8 mouse cellular contexts compared by ENCODE assay signal in genomic region chr7:112918279-112918991, GRCm38 (mm10). TPM values are rescaled to one million over a fixed set of nuclear protein-coding genes. Genes with fewer than 3 reads are reported as not detected.
DNase-seq lines count a peak whose midpoint lies in the region; ATAC-seq and TF ChIP-seq lines count a peak whose summit lies in the region.

No protein-coding gene starts in this region.

- H3K9me3 ChIP-seq in hindbrain, embryonic 16.5 days (ENCODE audit: control insufficient read depth, low read length), result no peaks in the 10 kb centered on the region
- no peaks in the 10 kb centered on the region for H3K9me3 ChIP-seq in lung, postnatal 0 days (ENCODE audit: low read length)

- H3K4me3 ChIP-seq in hindbrain, embryonic 16.5 days (ENCODE audit: low read length), result 0 out of 2 replicates have a peak overlapping the region, but pooled peaks have one; percentile 9
- no peak overlapping the region for H3K4me3 ChIP-seq in lung, postnatal 0 days (ENCODE audit: low read depth, low read length)

- WGBS in hindbrain, embryonic 16.5 days, result 38% methylated on average over 22 of the region's 22 CpGs
- 52% methylated on average over 22 of the region's 22 CpGs for WGBS in lung, postnatal 0 days

- TF ChIP-seq EP300 in lung, postnatal 0 days (IDR thresholded peaks at IDR 0.05), result no peak

- TF ChIP-seq CTCF in lung, postnatal 0 days (IDR thresholded peaks at IDR 0.05), result no peak

- peaks cover 11% of the 10 kb centered on the region for H3K4me1 ChIP-seq in hindbrain, embryonic 16.5 days (ENCODE audit: control insufficient read depth, insufficient read depth, low read depth, low read length)
- peaks cover 3% of the 10 kb centered on the region; the same call in 1 of the 2 replicates for H3K4me1 ChIP-seq in lung, postnatal 0 days (ENCODE audit: insufficient read depth, low read depth, low read length)

- H3K9ac ChIP-seq in hindbrain, embryonic 16.5 days (ENCODE audit: low read depth, low read length), result peak overlapping the region; percentile 48
- no peak overlapping the region for H3K9ac ChIP-seq in lung, postnatal 0 days (replicated peaks; ENCODE audit: low read depth)

- no peak overlapping the region for H3K27ac ChIP-seq in hindbrain, embryonic 16.5 days (ENCODE audit: low read depth, low read length)
- no peak overlapping the region for H3K27ac ChIP-seq in lung, postnatal 0 days (ENCODE audit: low read length)

- no peaks in the 10 kb centered on the region for H3K36me3 ChIP-seq in hindbrain, embryonic 16.5 days (ENCODE audit: control insufficient read depth, insufficient read depth, low read length)
- H3K36me3 ChIP-seq in lung, postnatal 0 days (ENCODE audit: insufficient read depth, low read length), result no peaks in the 10 kb centered on the region

- H3K27me3 ChIP-seq in hindbrain, embryonic 16.5 days (replicated peaks; ENCODE audit: control insufficient read depth, insufficient read depth, low read length), result no peaks in the 10 kb centered on the region
- H3K27me3 ChIP-seq in lung, postnatal 0 days (replicated peaks; ENCODE audit: insufficient read depth, low read length), result no peaks in the 10 kb centered on the region

- peak; percentile 58 for ATAC-seq in hindbrain, embryonic 16.5 days
- no peak for ATAC-seq in lung, postnatal 0 days

- DNase-seq in layer of hippocampus, postnatal 36 days, result peak; percentile 12 to 37
- no peak for DNase-seq in layer of hippocampus, adult 9-10 months (ENCODE audit: low spot score)
- peak; percentile 68 for DNase-seq in cerebellum, adult 11-12 months
- DNase-seq in gastrocnemius, postnatal 10 days, result peak; percentile 50
- DNase-seq in retina, postnatal 1 day, result peak; percentile 50
- no peak for DNase-seq in lung, postnatal 0 days (ENCODE audit: low spot score)
- DNase-seq in kidney, adult 9 months, result no peak

- peak overlapping the region; percentile 41 for H3K4me2 ChIP-seq in hindbrain, embryonic 16.5 days (ENCODE audit: low read length)
- no peak overlapping the region for H3K4me2 ChIP-seq in lung, postnatal 0 days (replicated peaks; ENCODE audit: low read depth, low read length)

RNA-seq across cellular contexts. Expression of gene Rassf10, which starts 35.3 kb away (rescaled TPM):
- total RNA-seq in layer of hippocampus, postnatal 36 days (2021), result 1 to 10 TPM; 1.4 to 1.6 TPM
- under 1 TPM; 0.59 to 0.70 TPM for total RNA-seq in gastrocnemius, postnatal 10 days (2021)
- 3.7 and 3.9 TPM in 2 replicates for polyA plus RNA-seq in hindbrain, embryonic 16.5 days (2015; fragmentation: Nextera tagmentation; extraction: Ambion mirVana)
- polyA plus RNA-seq in lung, postnatal 0 days (2015; fragmentation: Nextera tagmentation; extraction: Ambion mirVana), result 2.6 and 3.0 TPM in 2 replicates

Comparison
In these comparisons a context has a peak if more than half of its experiments do, and no peak if none do; other contexts are left out.
1. DNase-seq: peak in layer of hippocampus, postnatal 36 days (2 of 2), cerebellum, adult 11-12 months (single experiment), gastrocnemius, postnatal 10 days (single experiment) and retina, postnatal 1 day (single experiment); none in layer of hippocampus, adult 9-10 months (single experiment), lung, postnatal 0 days (single experiment) and kidney, adult 9 months (single experiment).